Mouse (Mus musculus) lung, postnatal 0 days (tissue): ENCODE results near the gene Xylt2.
A peak's percentile ranks its signal among the peaks of the same experiment; 100 is the strongest.

Experiments used
- CTCF ChIP-seq: IDR thresholded peaks from 2 replicates; pipeline ENCODE4 v1.5.1; 2016; ENCODE audit warnings: antibody characterized with exemption, mild to moderate bottlenecking
- EP300 ChIP-seq: IDR thresholded peaks from 2 replicates; pipeline ENCODE4 v1.6.1; 2016; ENCODE audit warnings: antibody characterized with exemption, mild to moderate bottlenecking, control low read depth

DNA sequence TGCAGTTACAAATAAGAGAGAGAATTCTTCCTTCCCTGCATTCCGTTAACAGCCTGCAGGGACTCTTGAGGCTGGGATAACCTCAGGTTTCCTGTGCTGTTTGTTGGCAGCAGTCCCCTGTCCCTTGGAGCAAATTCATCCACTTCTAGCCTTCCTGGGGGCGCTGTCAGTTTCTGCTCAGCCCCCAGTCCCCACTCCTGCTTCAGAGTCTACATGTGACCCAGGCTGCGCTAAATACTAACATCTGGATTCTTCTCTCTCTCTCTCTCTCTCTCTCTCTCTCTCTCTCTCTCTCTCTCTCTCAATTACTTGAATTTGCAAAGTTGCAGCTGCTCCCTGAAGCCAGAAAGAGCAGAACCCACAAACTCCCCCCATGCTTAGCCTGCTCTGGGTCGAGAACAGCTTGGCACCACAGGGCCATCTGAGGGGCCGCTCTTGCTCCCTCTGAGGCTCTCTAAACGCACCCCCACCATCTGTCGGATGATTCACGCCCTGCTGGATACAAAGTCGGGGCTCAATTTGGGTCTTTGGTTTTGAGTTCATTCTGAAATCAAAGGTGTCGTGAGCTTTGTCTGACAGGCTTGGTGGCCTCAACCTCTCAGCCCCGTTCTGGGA, 36.0 kb upstream of the Xylt2 start:
- TF ChIP-seq EP300 (peak; percentile 43), CTCF (peak; percentile 22)
